Mouse (Mus musculus): ENCODE results near the gene Cubn.

Cubn gene

DNA sequence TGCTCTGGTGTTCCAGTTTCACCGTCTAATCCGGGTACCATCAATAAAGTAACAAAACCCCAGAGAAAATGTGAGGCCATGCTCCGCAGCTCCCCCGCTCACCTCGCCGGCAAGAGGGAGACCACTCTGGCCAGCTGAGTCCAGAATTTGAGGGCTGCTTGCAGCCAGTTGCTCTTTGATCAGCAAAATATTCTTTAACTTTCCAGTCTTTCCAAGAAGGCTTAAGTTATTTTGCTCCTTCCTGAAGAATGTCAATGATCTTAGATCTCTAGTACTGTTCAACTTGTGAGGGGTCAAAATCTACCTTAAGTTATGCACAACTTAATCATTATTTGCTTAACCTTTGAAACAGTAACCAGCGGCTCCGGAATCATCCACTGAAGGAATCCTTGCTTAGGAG, at the start of gene Cubn:
Cubn (minus strand) TSS at position 80 of the 400 bp plus-strand sequence.
- no peak for DNase-seq (ENCODE audit: low read depth, low spot score)

DNA sequence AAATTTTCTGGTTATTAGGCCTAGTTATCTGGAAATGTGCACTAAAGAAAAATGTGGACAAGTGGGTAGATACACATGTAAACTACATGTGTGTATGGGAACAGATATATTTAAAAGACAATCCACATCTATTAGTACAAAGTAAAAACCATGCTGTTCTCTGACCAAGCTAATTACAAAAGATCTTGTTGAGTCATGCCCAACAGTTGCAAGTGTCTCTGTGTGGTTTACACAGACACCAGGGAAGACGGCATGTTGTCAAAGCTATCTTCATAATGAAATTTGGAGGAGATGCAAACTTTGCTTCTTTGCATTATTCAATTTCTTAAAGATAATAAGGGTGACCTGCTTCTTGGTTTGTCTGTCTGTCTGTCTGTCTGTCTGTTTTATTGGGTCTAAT, 48.2 kb upstream of the Cubn start:
- no peak for DNase-seq (ENCODE audit: low read depth, low spot score)

DNA sequence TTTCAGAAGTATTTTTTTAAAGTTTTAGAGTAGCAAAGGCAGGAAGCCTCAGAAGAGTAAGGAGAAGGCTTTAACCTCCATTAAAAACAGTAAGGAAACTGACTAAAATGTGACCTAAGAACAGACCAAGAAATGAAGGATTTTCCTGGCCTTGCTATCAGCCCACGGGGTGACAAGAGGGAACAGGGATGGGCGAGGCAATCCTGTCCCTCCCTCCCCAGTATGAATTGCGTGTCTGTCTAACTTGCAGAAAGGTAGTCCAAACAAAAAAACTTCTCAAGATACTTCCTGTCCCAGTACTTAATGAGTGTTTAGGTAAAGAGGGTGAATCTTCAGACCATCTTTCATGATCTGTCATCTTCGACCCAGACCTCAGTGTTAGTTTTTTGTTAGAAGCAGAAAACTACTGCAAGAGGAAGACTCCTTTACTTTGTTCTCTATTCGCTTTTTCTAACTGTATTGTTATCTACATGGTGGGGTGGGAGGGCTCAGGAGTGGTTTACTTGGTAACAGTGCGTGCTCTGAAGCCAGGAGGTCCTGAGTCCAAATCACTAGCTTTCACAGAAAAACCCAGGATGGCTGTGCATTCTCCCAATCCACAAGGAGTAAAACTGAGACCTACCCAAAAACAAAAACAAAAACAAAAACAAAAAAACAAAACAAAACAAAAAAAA, 47.2 kb upstream of the Cubn start:
- no peak for DNase-seq (ENCODE audit: low read depth, low spot score)

DNA sequence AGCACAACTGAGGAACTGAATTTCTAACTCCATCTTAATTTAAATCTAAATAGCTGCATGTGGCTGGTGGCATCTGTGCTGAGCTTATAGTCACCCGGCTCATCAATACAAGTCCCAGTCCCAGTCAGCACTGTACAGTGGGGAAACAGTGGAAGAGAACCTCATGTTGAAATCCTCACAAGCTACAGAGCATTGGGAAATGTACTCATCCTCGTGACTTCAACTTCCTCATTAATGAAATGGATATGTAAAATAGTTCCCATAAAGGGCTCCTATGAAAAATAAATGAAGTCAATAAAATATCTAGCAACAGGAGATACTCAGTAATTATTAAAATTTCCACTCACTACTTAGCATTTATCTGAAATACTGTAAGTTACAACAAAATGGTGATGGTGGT, 46.6 kb upstream of the Cubn start:
- DNase-seq (ENCODE audit: low read depth, low spot score): no peak

DNA sequence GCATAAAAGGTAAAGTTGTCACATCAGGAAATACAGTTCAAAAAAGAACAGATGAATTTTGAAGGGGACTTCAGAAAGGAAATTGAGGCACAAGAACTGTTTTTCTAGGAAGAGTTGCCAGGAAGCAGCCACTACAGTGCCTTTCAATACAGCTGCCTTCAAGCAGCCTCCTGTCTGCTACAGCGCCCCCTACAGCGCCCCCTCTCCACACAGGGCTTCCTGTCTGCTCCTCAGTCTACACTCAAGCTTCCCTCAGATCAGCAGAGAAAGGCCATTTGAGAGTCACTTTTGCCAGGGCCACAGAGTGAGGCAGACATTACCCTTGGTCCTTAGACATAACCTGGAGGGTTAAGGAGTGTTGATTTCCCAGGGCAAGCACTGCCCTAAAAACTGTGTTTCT, 46.1 kb upstream of the Cubn start:
- DNase-seq (ENCODE audit: low read depth, low spot score): no peak

DNA sequence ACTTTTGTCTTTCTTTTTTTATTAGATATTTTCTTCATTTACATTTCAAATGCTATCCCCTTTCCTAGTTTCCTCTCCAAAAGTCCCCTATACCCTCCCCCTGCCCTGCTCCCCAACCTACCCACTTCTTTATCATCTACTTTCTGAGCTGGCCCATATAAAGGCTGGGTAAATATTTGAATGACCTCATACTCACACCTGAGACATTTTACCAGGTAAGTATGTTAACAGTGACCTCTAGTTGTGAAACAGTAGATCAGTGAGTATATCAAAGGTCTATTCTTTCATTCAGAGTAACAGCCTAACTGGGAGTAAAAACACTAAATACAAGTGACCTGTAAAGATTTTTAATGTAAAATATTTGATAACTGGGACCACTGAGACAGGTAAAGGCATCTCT, 45.1 kb upstream of the Cubn start:
- no peak for DNase-seq (ENCODE audit: low read depth, low spot score)

DNA sequence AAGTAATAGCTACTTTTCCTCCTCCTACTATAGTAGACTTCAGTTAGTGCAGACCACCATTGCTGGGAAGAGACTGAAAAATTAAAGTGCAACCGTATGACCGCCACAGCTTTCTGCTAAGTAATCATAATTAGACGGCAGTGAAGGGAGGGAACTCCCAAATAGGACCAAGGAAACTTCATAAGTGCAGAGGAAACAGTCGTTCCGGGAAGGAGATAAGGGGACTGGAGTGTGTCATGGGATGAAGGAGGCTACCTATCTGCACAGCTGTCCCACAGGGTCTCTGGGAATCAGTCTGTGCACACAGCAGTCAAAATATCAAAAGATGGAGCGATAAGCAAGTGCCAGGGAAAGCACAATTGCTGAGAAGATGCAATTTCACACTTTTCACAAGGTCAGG, 39.0 kb upstream of the Cubn start:
- DNase-seq (ENCODE audit: low read depth, low spot score): no peak

DNA sequence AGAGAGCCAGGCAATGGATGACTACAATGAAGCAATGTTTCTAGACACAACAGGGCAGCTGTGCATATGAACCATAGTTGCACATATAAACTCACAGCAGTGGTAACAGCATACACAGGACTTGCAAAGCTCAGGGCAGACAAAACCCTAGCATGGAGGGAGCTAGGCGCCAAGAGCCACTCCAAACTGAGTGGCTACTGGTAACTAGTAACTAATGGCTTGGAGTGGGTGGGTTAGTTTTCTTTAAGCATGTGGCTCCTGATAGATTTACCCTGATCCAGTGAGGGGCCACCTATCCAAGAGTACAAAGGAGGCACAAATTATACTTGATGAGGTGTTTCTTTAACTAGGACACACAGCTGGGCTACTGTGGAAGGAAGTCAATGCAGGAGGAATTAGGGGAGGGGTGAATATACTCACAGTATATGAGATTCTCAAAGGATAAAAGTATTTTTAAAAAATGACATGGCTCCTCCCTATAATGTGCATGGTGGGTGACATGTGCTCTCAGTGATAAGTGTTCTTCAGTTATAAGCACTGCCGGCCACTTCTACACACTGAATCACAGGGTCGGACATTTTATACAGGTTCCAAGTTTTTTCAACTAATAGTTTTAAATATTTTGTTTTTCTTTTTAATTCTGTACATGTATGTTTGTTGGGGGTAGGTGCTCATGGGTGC, 37.8 kb upstream of the Cubn start:
- DNase-seq (ENCODE audit: low read depth, low spot score): no peak

DNA sequence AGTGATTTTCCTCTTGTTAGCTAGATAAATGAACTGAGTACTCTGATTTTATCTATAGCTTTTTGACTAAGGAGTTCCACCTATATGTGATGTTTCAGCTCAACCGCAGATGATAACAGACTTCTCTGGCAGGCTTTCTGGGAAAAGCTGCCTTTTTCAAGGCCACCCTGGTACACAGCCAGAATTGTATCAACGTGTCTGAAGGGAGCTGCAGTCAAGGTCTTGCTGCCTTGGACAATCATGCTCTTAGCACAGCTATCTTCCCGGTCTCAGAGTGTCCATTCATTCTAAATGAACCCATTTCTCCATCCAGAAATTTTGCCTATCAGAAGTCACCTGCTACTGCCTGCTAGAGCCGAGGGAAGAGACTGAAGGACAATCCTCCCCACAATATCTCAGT, 35.9 kb upstream of the Cubn start:
- no peak for DNase-seq (ENCODE audit: low read depth, low spot score)

DNA sequence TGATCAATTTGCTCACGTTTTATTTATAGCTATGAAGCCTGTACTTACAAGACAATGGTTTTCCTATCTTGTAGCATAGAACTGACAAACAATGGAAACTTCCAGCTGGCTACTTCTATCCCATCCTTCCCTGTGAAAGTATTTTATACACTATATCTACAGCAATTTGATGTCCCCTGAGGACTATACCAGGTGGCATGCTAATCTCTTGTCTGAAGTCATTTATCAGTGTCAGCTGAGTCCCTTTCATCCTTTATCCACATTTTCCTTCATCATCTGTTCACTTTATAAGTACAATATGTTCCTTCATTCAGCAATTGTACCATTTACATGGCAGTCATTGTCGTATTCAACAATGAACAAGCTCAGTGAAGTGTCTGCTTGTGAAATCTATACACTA, 35.5 kb upstream of the Cubn start:
- DNase-seq (ENCODE audit: low read depth, low spot score): no peak

DNA sequence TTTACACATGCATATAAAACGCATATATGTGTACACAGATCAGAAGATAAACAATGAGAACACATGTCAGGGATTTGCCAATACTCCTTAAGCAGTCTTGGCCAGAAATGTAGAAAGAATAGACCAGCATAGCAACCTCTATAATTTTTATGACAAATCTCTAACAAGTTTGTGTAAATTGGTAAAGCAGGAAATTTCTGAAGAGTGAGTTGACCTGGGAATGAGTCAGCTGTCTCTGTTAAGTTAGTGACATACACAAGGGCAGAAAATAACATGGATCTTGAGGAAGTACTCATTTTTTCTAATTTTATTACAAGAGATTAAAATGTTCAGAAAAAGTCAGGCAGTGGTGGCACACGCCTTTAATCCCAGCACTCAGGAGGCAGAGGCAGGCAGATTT, 34.6 kb upstream of the Cubn start:
- no peak for DNase-seq (ENCODE audit: low read depth, low spot score)

DNA sequence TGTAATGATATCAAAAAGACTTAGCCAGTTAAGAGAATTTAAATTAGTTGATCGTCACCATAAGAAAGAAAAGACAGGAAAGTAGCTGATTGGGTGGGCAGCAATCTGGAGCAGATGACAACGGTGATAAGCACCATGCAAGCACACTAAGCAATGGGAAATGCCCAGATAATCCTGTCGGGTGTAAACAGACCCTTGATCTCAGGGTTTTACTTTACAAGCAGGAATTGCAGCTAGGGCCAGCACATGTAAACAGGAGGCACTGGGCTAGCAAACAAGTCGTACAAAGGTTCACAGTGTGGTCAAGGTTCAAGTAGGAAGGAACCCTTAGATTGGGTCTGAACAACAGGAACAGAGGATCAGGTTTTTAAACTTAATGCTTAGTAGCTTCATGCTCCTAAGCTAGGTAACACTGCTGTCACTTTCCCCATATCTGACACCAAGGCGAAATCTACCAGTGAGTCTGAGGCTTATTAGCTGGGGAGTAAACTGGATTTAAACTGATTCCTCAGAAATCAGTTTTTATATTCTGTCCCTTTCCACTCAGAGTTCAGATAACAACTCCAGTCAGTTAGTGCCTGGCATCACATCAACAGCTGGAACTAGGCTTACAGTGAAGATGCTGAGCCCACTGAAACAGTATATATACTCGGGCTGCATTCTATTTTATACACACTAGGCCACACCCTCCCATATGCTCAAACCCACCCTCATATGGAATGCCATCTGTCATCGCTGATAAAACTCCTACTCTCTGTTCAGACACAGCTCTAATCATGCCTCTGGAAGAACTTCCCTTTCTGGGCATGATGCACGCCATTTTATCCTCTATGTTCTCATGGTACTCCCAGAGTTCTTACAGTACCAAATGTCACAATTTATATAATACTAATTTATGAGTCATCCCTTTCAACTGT, 32.2 kb upstream of the Cubn start:
- no peak for DNase-seq (ENCODE audit: low read depth, low spot score)

DNA sequence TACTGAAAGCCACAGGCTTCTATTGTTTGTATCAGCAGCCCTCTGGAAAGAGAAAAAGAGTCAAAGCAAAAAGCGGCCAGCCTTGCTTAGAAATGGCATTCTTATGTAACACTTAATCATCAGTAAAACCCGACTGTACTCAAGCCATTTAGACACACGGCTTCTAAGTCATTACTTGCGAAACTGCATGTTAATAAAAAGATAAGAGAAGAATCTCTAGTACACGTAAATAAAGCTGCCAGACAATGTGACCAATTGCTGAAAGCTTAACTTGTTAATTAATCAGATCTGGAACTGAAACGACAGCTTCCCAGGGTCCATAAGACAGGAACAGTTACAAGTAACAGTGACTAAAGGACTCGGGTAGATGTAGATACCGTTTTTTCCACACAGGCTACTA, 30.5 kb upstream of the Cubn start:
- DNase-seq (ENCODE audit: low read depth, low spot score): no peak

DNA sequence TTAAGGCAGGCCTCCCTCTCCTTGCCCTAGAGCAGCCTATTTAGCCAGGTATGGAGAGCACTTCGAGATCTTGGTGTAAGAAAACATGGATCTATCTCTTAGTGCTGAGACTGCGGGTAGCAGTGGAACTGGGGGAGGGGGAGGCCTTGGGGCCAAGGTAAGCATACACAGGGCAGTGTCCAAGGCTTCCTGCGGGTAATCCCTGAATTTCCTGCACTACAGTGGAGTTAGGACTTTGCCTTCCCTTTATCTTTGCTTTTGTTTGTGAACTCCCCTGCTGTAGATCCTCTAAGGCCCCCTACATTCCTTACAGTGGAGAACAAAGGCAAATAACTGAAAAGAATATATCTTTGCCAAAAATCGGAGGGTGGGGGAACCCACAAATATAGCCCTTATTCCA, 23.3 kb upstream of the Cubn start:
- DNase-seq (ENCODE audit: low read depth, low spot score): no peak

DNA sequence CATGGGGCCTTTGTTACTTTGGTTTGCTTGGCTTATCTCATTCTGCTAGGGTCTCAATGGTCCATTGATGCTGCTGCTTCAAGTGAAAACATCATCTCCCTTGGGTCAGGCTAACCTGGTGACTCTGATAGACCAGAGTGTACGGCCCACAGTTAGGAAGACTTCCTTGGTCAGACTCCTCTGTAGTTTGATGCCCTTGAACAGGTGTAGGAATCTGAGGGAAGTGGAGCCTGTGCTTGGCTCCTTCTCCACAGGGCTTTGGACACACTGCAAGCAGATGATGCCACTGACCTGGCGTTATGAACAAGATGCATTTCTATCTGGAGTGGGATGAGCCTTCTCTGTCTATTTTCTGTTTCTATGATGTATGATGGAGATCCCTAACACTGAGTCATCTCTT, 11.1 kb upstream of the Cubn start:
- DNase-seq (ENCODE audit: low read depth, low spot score): no peak

DNA sequence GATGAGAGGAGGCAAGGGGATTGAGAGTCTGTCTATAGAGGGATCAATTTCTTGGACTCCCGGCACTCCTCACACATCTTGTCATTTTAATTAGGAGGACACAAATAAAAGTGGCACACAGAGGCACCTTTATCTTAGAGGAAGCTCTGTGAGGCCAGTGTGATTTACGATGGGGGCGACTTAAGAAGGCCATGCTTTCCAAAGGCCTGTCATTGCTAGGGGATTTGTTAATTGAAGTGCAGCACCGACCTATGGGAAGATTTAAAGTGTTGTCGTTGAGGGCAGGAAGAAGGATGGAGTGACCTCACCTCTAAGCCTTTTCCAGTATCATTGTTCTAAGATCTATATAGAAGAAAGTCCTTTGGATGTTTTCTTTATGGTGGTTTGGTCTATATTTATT, 9.9 kb upstream of the Cubn start:
- DNase-seq (ENCODE audit: low read depth, low spot score): no peak

DNA sequence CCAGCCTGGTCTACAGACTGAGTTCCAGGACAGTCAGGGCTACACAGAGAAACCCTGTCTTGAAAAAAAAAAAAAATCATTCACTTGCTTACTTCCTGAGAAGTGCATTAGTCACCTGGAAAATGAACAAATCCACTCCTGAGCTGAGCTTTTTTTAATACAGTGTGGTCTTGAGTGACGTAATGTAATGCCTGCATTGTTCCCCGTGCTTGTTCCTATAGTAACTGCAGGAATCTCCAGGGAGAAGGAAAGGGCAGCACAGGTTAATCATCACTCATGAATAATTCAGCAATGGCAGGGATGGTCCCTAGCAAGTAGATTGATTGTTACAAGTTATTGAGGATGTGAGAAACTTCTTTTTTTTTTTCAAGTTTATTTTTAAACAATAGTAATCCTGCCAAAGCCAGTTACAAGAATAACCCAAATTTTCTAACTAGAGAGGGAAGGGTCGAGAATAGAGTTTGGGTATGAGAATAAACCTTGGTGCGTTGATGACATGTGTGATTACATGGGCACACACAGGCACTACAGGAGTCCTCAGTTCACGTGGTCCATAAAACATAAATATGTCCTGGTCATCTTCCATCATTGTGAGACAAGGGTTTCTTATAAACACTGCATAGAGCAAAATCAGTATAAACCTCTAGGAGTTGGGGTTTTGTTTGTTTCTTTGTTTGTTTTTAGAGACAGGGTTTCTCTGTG, 8.8 kb upstream of the Cubn start:
- DNase-seq (ENCODE audit: low read depth, low spot score): no peak

DNA sequence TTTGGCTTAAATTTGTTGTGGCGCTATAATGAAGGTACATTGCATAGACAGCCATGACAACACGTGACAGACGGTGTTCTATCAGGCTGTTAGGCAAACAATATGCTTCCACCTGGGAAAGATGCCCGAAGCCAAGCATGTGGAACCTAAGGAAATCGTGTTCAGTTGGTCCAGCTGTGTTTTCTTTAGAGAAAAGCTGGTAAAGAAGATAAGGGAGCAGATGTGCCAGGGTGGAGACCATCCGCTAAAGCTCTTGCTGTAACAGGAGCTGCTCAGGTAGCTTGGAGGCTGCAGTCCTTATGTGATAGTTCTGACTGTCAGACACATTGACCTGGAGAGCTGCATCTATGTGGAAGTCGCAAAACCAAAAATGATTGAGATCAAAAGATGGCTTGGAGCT, 7.6 kb upstream of the Cubn start:
- no peak for DNase-seq (ENCODE audit: low read depth, low spot score)

DNA sequence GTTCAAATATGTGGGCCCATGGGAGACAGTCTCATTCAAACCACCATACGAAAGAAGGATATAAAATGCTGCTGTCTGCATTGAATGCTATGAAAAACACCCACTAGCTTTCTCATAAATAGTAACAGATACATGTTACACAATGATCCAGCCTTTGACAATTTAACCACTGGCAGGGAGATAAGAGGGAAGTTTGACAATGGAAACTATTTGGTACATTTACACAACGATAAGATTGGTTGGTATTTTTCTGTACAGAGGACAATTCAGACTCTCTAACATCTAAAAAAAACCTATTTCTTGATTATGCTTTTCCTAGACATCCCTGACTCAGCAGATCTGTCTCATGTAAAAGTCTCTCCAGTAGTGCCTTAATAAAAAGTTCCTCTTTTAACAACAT, 4.5 kb upstream of the Cubn start:
- DNase-seq (ENCODE audit: low read depth, low spot score): no peak

DNA sequence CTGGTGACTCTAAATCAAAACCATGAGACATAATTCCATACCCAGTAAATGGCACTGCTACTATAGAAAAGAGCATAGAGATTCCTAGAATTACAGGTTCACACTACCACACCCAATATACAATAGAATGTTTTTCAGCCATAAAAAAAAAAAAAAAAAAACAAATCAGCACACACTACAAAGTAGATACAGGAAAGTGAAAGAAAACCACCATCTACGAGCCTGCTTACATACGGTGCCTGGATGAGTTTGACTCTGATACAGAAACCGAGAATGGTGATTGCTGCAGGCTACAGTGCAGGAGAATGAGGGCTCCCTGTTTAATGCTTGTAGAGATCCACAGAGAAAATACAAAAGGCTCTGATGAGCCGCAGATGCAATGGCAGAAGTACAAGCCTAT, 1.3 kb upstream of the Cubn start:
- DNase-seq (ENCODE audit: low read depth, low spot score): no peak

DNA sequence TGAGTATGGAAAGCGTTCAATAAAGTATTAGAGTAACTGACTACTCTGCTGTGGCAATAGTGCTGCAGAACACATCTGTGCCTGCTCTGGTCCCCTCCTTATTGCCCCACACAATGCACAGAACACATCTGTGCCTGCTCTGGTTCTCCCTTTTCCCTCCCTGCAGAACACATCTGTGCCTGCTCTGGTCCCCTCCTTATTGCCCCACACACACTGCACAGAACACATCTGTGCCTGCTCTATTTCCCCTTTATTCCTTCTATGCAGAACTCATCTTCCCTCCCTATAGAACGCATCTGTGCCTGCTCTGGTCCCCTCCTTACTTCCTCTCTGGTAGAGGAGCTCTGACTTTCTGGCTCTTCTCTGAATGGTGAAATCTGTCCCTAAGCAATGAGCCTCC, 1.1 kb downstream of the Cubn start:
- DNase-seq (ENCODE audit: low read depth, low spot score): no peak

DNA sequence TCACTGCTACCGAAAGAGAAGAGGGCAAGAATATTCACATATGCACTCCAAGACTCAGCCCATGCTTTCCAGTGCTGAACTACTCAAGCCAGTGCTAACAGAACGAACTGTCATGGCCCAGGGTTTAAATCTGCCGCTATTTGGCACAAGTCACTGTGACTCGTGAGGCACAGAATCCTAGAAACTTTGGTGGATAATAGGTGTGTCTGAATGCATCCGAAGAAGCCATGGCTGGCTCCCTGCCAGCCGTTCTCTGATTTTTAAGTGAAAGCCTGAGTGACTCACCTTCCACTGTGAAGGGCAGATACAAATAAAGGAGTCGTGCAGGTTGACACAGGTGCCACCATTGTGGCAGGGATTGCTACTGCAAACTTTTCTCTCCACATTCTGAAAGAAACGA, 5.1 kb downstream of the Cubn start:
- no peak for DNase-seq (ENCODE audit: low read depth, low spot score)
